Mouse (Mus musculus): ENCODE measurements around the gene Olfr481.

Gene Olfr481

DNA sequence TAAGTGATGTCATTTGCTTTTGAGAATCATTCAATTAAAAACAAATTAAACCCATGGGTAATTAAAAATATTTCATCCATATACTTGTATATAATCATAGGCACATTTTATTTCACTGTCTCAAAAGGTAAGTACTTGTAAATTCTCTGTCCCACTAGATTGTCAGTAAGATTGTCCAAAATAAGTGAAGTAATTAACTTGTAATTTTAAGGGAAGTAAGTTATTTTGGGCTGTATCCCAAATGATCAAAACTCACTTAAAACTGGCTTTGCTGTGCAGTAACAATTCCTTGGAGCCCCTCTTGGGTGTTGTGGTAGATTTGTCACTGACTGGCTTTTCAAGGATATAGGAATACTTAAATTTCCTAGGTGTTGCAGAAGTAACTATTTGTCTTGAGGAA is at the start of gene Olfr481:
TSS of gene Olfr481 (plus strand) at position 301 of the 400 bp plus-strand sequence.
- no peak for DNase-seq (ENCODE audit: low read depth, low spot score)

DNA sequence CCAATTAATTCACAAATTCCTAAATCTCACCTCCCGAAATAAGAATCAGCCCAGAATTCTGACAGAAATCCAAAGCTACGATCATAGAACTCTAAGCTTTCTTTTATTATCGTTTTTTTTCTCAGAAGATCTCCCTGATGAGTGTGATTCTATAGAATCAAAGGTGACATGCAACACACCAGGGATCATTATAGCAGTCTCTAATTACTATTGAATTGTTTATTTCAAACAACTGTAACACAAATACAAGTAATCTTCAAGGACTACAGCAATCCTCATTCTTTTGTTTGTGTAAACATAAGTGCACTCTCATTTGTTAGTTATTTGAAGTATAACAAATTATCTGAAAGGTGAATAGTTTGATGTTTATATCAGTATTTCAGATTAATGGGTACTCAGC is 45.8 kb upstream of the Olfr481 start, which contains the start of gene Olfr478:
TSS of gene Olfr478 (minus strand) at position 101 of the 400 bp plus-strand sequence.
- no peak for DNase-seq (ENCODE audit: low read depth, low spot score)

DNA sequence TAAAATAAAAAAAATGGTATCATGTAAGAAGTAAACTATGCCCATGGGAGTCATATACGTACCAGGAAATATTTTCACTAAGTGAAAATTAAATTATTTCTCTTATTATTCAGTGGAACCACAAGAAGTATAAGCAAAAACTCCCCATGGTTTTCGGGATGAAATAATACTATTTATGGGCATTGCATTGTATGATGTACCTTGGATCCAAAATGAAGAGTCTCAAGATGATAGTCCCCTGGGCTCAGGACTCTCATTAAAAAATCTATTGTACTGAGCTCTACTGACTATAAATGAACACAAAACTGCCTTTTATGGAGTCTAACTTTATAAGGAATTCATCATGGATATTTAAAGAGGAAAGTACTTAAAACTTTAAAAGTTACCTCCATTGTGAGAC is 29.3 kb upstream of the Olfr481 start, which contains the start of gene Olfr479:
TSS of gene Olfr479 (plus strand) at position 301 of the 400 bp plus-strand sequence.
- no peak for DNase-seq (ENCODE audit: low read depth, low spot score)

DNA sequence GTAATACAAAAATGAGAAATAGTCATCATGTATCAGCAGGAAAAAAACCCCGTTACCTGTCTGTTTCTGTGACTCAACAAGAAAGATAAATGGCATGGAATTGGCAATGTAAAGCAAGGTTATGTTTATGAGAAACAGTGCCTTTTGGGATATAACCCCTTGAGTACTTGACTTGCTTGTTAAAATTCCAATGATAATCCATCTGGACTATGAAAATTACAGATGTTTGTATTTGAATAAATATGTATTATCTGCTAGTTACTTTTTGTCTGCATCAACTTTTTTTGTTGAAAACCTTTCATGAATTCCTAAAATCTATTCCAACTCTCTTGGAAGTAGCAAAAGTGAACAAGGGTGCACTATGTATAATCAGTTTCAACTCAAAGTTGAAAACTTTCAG is 12.4 kb upstream of the Olfr481 start, which contains the start of gene Olfr480:
TSS of gene Olfr480 (minus strand) at position 101 of the 400 bp plus-strand sequence.
- no peak for DNase-seq (ENCODE audit: low read depth, low spot score)

DNA sequence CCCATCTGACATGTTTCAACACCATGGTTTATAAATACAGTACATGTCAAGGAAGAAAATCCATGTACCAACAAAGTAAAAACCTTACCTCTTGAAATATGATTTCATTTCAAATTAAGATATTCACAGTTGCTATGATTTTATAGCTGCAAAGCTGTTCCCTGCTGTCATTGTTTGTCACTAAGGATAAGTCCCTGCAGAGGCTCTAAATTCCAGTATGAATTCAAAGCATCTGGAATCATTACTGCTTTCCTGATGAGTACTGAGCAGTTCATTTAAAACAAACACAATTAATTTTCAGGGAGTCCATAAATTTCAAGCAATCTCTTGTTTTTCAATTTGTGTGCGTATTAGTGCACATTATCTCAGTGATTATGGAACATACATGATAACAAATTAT is 17.8 kb downstream of the Olfr481 start, which contains the start of gene Olfr482:
TSS of gene Olfr482 (minus strand) at position 101 of the 400 bp plus-strand sequence.
- DNase-seq (ENCODE audit: low read depth, low spot score), result no peak

DNA sequence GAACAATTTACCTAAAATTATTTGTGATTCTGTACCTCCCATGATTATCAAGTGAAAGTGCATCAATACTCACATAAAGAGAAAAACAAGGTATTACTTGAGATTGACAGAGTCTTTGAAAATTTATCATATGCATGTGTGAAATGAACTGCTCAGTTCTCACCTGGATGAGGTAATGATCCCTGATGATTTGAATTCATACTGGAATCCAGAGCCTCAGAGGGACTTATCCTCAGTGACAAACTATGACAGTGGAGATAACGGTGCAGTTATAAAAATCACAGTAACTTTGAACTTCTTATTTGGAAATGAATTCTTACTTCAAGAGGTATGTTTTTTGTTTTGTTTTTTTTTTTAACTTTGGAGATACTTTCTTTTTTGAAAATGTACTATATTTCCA is 20.9 kb downstream of the Olfr481 start, which contains the start of gene Olfr483:
TSS of gene Olfr483 (plus strand) at position 301 of the 400 bp plus-strand sequence.
- no peak for DNase-seq (ENCODE audit: low read depth, low spot score)

DNA sequence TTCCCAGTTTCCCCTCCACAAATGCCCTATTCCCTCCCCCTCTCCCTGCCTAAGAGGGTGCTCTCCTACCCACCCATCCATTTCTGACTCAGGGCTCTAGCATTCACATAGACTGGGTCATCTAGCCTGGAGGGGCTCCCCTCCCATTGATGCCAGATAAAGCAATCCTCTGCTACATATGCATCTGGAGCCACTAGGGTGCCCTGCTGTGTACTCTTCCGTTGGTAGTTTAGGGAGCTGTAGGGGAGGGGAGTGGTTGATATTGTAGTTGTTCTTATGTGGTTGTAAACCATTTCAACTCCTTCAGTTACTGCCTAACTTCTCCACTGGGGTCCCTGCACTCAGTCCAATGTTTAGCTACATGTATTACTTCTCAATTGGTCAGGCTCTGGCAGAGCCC is 41.0 kb downstream of the Olfr481 start:
- DNase-seq (ENCODE audit: low read depth, low spot score), result no peak

DNA sequence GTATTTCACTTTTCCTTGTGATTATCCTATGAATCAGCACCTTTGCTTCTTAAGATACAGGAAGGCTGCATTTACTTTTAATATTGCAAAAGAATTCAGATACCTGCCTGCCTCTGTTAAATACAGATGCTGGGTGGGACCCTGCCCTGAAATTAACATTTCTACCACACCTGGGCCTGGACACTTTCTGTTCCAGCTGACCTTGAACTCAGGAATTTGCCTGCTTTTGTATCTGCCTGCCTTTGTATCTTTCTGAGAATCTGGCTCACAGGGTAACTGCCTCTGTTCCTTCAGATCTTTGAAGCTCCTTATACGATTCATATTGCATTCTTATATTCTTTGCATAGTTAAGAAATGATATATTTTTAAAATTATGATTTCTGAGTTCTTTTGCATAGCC is 41.8 kb downstream of the Olfr481 start:
- DNase-seq (ENCODE audit: low read depth, low spot score), result no peak

DNA sequence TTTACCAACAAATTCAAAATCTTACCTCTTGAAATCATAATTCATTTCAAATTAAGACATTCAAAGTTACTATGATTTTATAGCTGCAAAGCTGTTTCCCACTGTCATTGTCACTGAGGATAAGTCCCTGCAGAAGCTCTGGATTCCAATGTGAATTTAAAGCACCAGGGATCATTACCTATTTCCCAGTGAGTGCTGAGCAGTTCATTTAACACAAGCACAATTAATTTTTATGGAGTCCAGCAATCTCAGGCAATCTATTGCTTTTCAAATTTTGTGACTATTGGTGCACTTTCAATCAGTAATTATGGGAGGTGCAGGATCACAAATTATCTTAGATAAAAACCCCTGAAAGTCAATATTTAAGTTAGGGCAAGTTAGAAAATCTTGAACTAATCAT is 47.7 kb downstream of the Olfr481 start, which contains the start of gene Olfr484:
TSS of gene Olfr484 (minus strand) at position 101 of the 400 bp plus-strand sequence.
- no peak for DNase-seq (ENCODE audit: low read depth, low spot score)

Data from 3T3-L1 (cell line).